Mouse (Mus musculus) hindbrain, embryonic 14.5 days (tissue): ENCODE data around the gene Bcl2l11. TPM values are rescaled to one million over a fixed set of nuclear protein-coding genes. Genes with fewer than 3 reads are reported as not detected.

Source experiments
- ATAC-seq: fragments of 200-750 bp; cut with Nextera tagmentation; 2 replicates; pipeline ENCODE4 v1.8.0; 2017; ENCODE audit warnings: moderate number of reproducible peaks, mild to moderate bottlenecking, moderate TSS enrichment, moderate library complexity; ENCODE audit not compliant: low FRiP score
- DNase-seq: peaks from one replicate; pipeline ENCODE4 v3.0.0-alpha.2; 2015; ENCODE audit warnings: low spot score
- H3K27ac ChIP-seq: fragments of 300-500 bp; sonication (generic); 2 replicates; pipeline ENCODE4 v1.5.1; 2014; ENCODE audit warnings: mild to moderate bottlenecking, moderate library complexity
- H3K27me3 ChIP-seq: fragments of 300-500 bp; sonication (generic); 2 replicates; pipeline ENCODE4 v1.6.1; 2014; ENCODE audit warnings: mild to moderate bottlenecking, low read length, mixed read lengths; ENCODE audit not compliant: control insufficient read depth, insufficient read depth
- H3K36me3 ChIP-seq: fragments of 300-500 bp; sonication (generic); replicated peaks from 2 replicates; pipeline ENCODE4 v1.6.1; 2014; ENCODE audit not compliant: control insufficient read depth, insufficient read depth
- H3K4me1 ChIP-seq: fragments of 300-500 bp; sonication (generic); replicated peaks from 2 replicates; pipeline ENCODE4 v1.6.1; 2014; ENCODE audit warnings: antibody characterized with exemption, low read length, mixed read lengths; ENCODE audit not compliant: control insufficient read depth, insufficient read depth
- H3K4me2 ChIP-seq: fragments of 300-500 bp; sonication (generic); replicated peaks from 2 replicates; pipeline ENCODE4 v1.6.1; 2014; ENCODE audit warnings: mild to moderate bottlenecking, moderate library complexity
- H3K4me3 ChIP-seq: fragments of 300-500 bp; sonication (generic); replicated peaks from 2 replicates; pipeline ENCODE4 v1.5.1; 2014; ENCODE audit warnings: mild to moderate bottlenecking, low read length
- H3K9ac ChIP-seq: fragments of 300-500 bp; sonication (generic); 2 replicates; pipeline ENCODE4 v1.6.1; 2014
- H3K9me3 ChIP-seq: fragments of 300-500 bp; sonication (generic); 2 replicates; pipeline ENCODE4 v1.6.1; 2016; ENCODE audit warnings: low read length; ENCODE audit not compliant: control insufficient read depth
- WGBS: fragments of 180-500 bp; shearing (Covaris S2); extraction: QIAGEN DNeasy Blood & Tissue Kit; methylation state at CpG from one replicate; pipeline ENCODE4 v1.1.7; 2014; 5-methylcytosine and 5-hydroxymethylcytosine counted together
- polyA plus RNA-seq: library from polyadenylated mRNA; unstranded; fragments of >200 nt; fragmentation: Nextera tagmentation; extraction: Ambion mirVana; gene quantifications from 2 replicates; pipeline ENCODE4 v1.2.1, GENCODE M21; 2014

Gene Bcl2l11
- polyA plus RNA-seq, 1 experiment from 2014 or later, result 12.2 TPM

DNA sequence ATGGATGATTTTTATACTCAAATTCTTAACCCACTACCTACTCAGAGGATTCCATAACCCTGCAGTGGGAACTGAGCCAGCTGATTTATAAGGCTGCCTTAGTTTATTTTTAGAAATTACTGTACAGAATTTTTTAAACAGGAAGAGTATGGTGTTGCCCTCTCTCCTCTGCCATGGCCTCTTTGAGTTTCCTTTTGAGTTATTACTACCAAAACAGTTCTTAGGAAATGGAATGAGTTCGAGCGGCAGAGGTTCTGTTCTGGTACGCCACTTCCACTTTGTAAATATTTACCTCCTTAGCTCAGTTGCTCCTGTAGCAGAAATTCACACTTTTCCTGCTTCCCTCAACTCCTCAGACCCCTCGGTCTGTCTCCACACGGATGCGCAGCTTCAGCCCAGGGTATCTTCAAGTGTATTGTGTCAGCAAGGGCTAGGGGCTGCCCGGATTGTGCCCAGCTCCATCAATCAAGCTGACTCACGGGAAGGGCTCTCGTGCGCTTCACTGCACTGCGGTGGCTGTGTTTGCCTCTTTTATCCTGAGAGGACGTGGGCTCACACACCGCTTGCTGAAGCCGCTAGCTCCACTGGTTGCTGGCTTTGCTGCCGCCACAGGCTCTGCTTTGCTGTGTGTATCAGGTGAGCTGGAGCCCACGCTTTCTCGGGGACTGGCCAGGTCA lies 33.0 kb downstream of the Bcl2l11 start:
- Histone ChIP-seq H3K4me1 (peaks cover 15% of the 10 kb centered on the region), H3K9me3 (no peaks in the 10 kb centered on the region), H3K4me2 (no peak overlapping the region), H3K9ac (no peak overlapping the region), H3K4me3 (no peak overlapping the region), H3K36me3 (no peaks in the 10 kb centered on the region), H3K27me3 (no peaks in the 10 kb centered on the region), H3K27ac (no peak overlapping the region)
- DNase-seq, result no peak
- peak; percentile 22; the same call in 1 of the 2 replicates for ATAC-seq
- WGBS, result 37% methylated on average over 17 of the region's 17 CpGs

GRCm38 (mm10) chr2:128159619-128160125 lies 33.8 kb downstream of the Bcl2l11 start:
- no peak for ATAC-seq
- Histone ChIP-seq H3K27me3 (no peaks in the 10 kb centered on the region), H3K36me3 (no peaks in the 10 kb centered on the region), H3K9ac (0 out of 2 replicates have a peak overlapping the region, but pooled peaks have one; percentile 11), H3K27ac (no peak overlapping the region), H3K4me1 (peaks cover 15% of the 10 kb centered on the region), H3K9me3 (no peaks in the 10 kb centered on the region), H3K4me3 (no peak overlapping the region), H3K4me2 (no peak overlapping the region)
- WGBS, result 77% methylated on average over 7 of the region's 7 CpGs
- no peak for DNase-seq

GRCm38 (mm10) chr2:128163177-128163576 lies 37.3 kb downstream of the Bcl2l11 start:
- 78% methylated on average over 8 of the region's 8 CpGs for WGBS
- no peak overlapping the region for H3K4me3 ChIP-seq

GRCm38 (mm10) chr2:128166623-128167423 lies 41.0 kb downstream of the Bcl2l11 start:
- DNase-seq (peak; percentile 41), ATAC-seq (peak; percentile 37; the same call in 1 of the 2 replicates)
- H3K9ac ChIP-seq, result no peak overlapping the region
- no peaks in the 10 kb centered on the region for H3K36me3 ChIP-seq
- no peaks in the 10 kb centered on the region for H3K27me3 ChIP-seq
- H3K9me3 ChIP-seq, result no peaks in the 10 kb centered on the region
- no peak overlapping the region for H3K4me3 ChIP-seq
- H3K4me1 ChIP-seq, result no peaks in the 10 kb centered on the region
- WGBS, result 47% methylated on average over 13 of the region's 13 CpGs
- no peak overlapping the region for H3K4me2 ChIP-seq
- H3K27ac ChIP-seq, result no peak overlapping the region

More at GRCm38 (mm10) chr2:128163177-128163576, 37.3 kb downstream of the Bcl2l11 start:
- H3K4me1 ChIP-seq, result no peaks in the 10 kb centered on the region; the same call in 1 of the 2 replicates
- no peak overlapping the region for H3K9ac ChIP-seq
- H3K36me3 ChIP-seq, result no peaks in the 10 kb centered on the region
- DNase-seq (no peak), ATAC-seq (no peak)
- no peak overlapping the region for H3K4me2 ChIP-seq
- no peak overlapping the region for H3K27ac ChIP-seq
- no peaks in the 10 kb centered on the region for H3K9me3 ChIP-seq
- no peaks in the 10 kb centered on the region for H3K27me3 ChIP-seq

- no peak overlapping the region for H3K4me2 ChIP-seq
- H3K4me1 ChIP-seq, result no peaks in the 10 kb centered on the region
- no peak overlapping the region for H3K27ac ChIP-seq
- DNase-seq (no peak), ATAC-seq (no peak)
- WGBS, result 97% methylated on average over 12 of the region's 12 CpGs
- no peaks in the 10 kb centered on the region for H3K9me3 ChIP-seq
- H3K36me3 ChIP-seq, result no peaks in the 10 kb centered on the region
- no peaks in the 10 kb centered on the region for H3K27me3 ChIP-seq
- no peak overlapping the region for H3K4me3 ChIP-seq
- no peak overlapping the region for H3K9ac ChIP-seq
Observed at GRCm38 (mm10) chr2:128167930-128168329, 42.1 kb downstream of the Bcl2l11 start.

- ATAC-seq (no peak), DNase-seq (no peak)
- H3K9ac ChIP-seq, result no peak overlapping the region
- no peak overlapping the region for H3K27ac ChIP-seq
- H3K4me2 ChIP-seq, result no peak overlapping the region
- no peaks in the 10 kb centered on the region for H3K36me3 ChIP-seq
- 83% methylated on average over 5 of the region's 5 CpGs for WGBS
- no peaks in the 10 kb centered on the region for H3K9me3 ChIP-seq
- no peaks in the 10 kb centered on the region for H3K27me3 ChIP-seq
- no peak overlapping the region for H3K4me3 ChIP-seq
- H3K4me1 ChIP-seq, result 0 out of 2 replicates have a peak, but pooled peaks cover 5% of the 10 kb centered on the region
Observed at GRCm38 (mm10) chr2:128169486-128169885, 43.6 kb downstream of the Bcl2l11 start.

DNA sequence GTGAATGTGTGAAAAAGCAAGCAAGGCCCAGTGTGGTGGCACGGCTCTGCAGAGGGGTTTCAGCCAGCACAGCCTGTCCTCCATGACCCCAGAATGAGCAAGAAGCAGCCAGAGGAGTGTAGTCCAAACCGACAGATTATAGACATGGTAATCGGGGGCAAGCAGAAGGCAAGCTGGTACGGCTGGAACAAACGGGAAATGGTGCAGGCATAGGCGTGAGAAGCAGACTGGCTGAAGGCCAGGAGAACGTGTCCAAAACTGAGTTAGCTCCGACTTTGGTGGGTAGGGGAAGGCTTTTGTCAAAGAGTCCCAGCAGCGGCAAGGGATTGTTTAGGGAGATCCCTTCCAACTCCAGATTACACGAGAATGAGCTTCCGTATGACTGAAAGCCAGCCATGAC lies 44.1 kb downstream of the Bcl2l11 start:
- Histone ChIP-seq H3K9me3 (no peaks in the 10 kb centered on the region), H3K36me3 (no peaks in the 10 kb centered on the region), H3K9ac (no peak overlapping the region), H3K4me2 (no peak overlapping the region), H3K4me1 (0 out of 2 replicates have a peak, but pooled peaks cover 5% of the 10 kb centered on the region), H3K27ac (no peak overlapping the region), H3K4me3 (no peak overlapping the region), H3K27me3 (no peaks in the 10 kb centered on the region)
- ATAC-seq (no peak), DNase-seq (no peak)
- WGBS, result 70% methylated on average over 11 of the region's 11 CpGs

GRCm38 (mm10) chr2:128170614-128171013 lies 44.8 kb downstream of the Bcl2l11 start:
- Histone ChIP-seq H3K27me3 (no peaks in the 10 kb centered on the region), H3K4me2 (no peak overlapping the region), H3K9me3 (no peaks in the 10 kb centered on the region), H3K27ac (no peak overlapping the region), H3K4me1 (0 out of 2 replicates have a peak, but pooled peaks cover 5% of the 10 kb centered on the region), H3K4me3 (no peak overlapping the region), H3K36me3 (no peaks in the 10 kb centered on the region), H3K9ac (no peak overlapping the region)
- no peak for DNase-seq
- 93% methylated on average over 3 of the region's 3 CpGs for WGBS
- ATAC-seq, result no peak

DNA sequence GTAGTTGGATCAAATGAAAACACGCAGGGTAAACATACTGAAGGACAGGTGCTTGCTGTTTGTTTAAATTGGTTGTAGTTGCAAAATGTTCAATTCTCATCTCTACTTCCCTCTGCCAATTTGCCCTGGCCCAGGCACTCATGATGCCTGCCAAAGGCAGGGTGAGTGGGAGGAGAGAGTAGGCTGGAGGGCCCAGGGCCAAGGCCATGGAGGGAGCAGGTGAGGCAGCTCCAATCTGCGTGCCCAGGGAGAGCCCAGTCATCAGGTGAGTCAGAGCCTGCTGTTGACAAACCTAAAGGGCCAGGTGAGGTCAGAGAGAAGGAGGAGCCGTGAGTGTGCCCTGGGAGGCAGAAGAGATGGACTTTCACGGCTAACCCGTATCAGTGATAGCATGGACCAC lies 46.4 kb downstream of the Bcl2l11 start:
- Histone ChIP-seq H3K36me3 (no peaks in the 10 kb centered on the region), H3K9me3 (no peaks in the 10 kb centered on the region), H3K4me3 (no peak overlapping the region), H3K27me3 (no peaks in the 10 kb centered on the region), H3K4me1 (peaks cover 14% of the 10 kb centered on the region; the same call in 1 of the 2 replicates), H3K4me2 (no peak overlapping the region), H3K9ac (no peak overlapping the region), H3K27ac (no peak overlapping the region)
- WGBS, result 95% methylated on average over 5 of the region's 5 CpGs
- ATAC-seq (no peak), DNase-seq (no peak)
